Mouse (Mus musculus) retina, adult 2 months (tissue): Measurements from ENCODE around the gene Krtap3-3.
"Not testable (repeated sequence)": the region's sequence is repeated elsewhere in the genome, so short reads cannot be mapped to it uniquely, and the experiment has no call there.

Source experiments
- DNase-seq: peaks from one replicate; pipeline ENCODE4 v3.0.0-alpha.2; 2012; ENCODE audit warnings: low read depth, low spot score

Krtap3-3 gene

DNA sequence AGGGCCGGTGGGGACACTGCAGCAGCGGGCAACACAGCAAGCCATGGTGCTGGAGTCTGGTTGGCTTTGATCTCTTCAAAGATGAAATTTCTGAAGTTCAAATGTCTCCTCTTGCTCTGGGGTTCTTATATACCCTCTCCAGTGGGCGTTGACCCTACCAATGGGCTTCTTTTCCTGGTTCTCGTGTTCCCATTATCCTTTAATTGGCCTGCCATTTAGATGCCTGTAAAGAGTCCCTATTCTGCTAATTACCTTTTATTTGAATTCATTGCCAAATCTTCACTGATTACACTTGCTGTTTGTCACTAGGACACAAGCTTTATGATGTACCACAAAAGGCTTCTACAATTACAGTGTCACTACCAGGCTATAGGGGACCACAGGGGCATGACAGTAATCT, at the start of gene Krtap3-3:
Krtap3-3 (minus strand) TSS at position 101 of the 400 bp plus-strand sequence.
- no peak for DNase-seq

DNA sequence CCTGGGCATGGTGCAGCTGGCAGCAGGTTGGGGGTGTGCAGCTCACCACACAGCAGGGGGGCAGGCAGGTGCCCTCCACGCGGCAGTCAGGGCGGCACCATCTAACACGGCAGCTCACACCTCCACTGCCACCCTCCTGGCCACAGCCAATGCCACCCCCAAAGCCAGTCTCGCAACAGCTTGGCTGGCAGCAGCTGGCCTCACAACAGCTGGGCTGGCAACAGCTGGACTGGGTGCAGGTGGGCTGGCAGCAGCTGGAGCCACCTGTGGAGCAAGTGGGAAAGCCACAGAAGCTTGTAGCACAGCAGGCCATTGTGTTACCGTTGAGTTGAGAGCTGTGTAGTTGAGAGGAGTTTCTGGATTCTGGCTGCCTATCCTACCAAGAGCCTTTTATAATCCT, 47.1 kb upstream of the Krtap3-3 start, which contains the start of gene Krtap9-3:
Krtap9-3 (minus strand) TSS at position 364 of the 400 bp plus-strand sequence.
- not testable (repeated sequence) for DNase-seq

- no peak for DNase-seq
Measured at GRCm38 (mm10) chr11:99590981-99591380, 40.3 kb upstream of the Krtap3-3 start, which contains the start of gene Krtap1-3. Krtap1-3 (minus strand) TSS chr11:99591339.

GRCm38 (mm10) chr11:99585096-99585495, 34.4 kb upstream of the Krtap3-3 start:
- DNase-seq = no peak

DNA sequence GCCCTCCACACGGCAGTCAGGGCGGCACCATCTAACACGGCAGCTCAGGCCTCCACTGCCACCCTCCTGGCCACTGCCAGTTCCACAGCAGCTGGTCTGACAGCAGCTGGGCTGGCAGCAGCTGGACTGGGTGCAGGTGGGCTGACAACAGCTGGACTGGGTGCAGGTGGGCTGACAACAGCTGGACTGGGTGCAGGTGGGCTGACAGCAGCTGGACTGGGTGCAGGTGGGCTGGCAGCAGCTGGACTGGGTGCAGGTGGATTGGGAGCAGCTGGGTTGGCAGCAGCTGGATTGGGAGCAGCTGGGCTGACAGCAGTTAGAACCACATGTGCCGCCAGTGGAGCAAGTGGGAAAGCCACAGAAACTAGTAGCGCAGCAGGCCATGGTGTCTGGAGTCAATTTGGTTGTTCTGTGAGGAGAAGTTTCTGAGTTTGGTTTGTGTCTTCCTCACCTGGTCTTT, 32.6 kb upstream of the Krtap3-3 start, which contains the start of gene Krtap1-4:
Krtap1-4 (minus strand) TSS at position 410 of the 460 bp plus-strand sequence.
- no peak for DNase-seq

DNA sequence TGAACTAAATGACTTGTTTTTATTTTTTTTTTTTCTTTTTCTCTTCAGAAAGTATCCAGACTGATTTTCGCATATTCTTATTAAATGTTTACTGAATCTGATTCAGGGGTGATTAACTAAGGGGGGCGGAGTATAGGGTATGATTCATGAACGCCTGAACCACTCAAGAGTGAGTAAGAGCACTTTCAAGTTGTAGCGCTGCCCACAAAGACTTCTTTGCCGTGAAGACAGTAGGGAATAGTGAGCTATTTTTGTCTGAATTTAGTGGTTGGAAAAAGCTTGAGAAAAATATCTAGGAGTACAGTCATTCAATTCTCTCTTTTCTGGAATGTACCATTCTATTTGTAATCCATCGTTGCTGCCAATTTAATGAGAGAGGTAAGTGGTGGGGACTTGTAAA, 30.9 kb upstream of the Krtap3-3 start:
- DNase-seq = no peak

DNA sequence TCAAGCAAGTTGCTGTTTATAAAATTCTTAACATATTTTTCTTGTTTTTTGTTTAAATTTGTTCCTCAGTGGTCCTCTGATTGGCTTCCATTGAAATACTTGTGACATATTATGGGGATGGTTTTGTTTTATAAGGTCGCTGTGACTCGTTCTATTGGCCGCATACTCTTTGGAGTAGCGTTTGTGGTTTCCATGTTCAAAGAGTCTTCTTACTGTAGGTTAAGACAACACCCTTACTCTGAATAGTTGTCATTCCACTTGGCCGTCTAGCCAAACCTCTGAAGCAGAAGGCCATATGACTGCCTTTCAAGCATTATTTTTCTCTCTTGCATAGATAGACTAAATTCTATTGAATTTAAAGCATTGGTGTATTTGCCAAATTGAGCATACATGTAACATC, 30.4 kb upstream of the Krtap3-3 start:
- no peak for DNase-seq

DNA sequence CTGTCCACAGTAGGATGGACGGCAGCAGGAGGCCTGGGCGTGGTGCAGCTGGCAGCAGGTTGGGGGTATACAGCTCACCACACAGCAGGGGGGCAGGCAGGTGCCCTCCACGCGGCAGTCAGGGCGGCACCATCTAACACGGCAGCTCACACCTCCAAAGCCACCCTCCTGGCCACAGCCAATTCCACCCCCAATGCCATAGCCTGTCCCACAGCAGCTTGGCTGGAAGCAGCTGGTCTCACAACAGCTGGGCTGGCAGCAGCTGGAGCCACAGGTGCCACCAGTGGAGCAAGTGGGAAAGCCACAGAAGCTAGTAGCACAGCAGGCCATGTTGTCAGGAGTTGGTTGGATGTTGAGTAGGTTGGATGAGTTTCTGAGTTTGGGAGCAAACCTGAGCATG, 30.0 kb upstream of the Krtap3-3 start, which contains the start of gene Krtap1-5:
Krtap1-5 (minus strand) TSS at position 381 of the 400 bp plus-strand sequence.
- DNase-seq = no peak

DNA sequence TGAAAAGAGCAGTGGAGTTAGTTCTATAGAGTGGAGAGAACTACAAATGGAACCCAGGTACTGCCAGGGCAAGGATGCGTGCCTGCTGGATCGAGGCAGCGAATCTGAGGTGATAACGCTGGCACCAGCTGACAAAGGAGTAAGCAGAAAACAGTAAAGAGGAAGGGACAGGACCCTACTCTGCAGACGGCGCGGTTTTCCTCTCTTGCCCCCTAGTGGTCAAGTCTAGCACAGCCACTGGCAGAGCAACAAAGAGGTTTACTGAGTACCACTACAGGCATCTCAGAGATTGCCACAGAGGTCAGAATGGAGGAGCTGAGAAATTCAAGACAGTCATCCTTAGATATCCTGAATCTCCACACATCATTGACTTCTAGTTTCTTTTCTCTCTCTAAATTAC, 23.4 kb upstream of the Krtap3-3 start:
- DNase-seq = peak; percentile 20

DNA sequence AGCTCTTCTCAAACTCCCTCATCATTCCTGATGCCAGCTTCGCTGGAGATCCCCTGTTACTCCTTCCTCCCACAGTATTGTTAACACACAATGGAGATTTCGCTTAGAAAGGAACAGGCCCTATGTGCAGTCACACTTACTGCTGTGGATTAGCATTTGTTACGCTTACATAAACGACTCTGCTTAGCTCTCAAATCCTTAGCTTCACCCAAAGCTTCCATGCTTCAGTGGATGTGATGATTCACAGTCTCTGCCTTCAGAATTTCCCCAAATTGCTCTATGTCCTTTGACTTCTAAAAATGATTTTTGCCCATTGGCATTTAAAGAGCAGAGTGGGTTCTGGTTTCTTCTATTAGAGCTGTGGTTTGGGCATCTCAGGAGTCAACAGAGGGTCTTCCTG, 22.5 kb upstream of the Krtap3-3 start:
- DNase-seq = no peak

GRCm38 (mm10) chr11:99566530-99566929, 15.9 kb upstream of the Krtap3-3 start, which contains the start of gene Krtap3-1:
Krtap3-1 (minus strand) TSS chr11:99566630.
- no peak for DNase-seq

DNA sequence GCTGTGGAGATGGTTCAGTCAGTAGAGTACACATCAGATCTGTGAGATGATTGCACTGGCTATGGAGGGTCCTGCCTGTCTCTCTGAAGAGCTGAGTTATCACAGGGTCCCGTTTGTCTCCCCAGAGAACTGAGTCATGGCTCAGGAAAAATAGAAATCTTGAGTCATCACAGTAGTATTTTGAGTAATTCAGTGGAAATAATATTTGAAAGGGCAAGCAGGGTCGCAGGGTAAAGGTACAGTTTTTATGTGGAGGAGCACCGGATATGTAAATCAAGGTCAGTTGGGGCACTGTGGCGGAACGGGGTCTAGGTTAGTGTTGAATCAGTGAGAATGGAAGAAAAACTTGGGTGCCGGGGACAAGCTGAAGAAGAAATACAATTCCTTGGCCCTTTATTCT, 11.9 kb upstream of the Krtap3-3 start:
- DNase-seq = no peak

GRCm38 (mm10) chr11:99559366-99559765, 8.7 kb upstream of the Krtap3-3 start, which contains the start of gene Gm11939:
Gm11939 (minus strand) TSS chr11:99559466.
- no peak for DNase-seq

- DNase-seq = no peak
Measured at GRCm38 (mm10) chr11:99557976-99558745, 7.5 kb upstream of the Krtap3-3 start.

DNA sequence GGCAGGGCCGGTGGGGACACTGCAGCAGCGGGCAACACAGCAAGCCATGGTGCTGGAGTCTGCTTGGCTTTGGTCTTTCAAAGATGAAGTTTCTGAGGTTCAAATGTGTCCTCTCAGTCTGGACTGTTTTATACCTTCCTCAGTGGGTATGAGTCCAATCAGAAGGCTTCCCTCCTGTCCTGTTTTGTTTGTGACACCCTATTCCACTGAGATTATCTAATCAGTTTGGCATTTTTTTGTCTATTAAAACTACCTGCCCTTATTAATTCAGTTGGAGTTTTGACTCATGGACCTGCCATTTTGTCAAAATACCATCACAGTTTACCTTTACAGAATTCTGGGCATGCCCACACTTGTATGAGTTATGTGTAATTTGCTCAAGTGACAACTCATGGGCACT, 6.1 kb upstream of the Krtap3-3 start, which contains the start of gene Krtap3-2:
Krtap3-2 (minus strand) TSS at position 101 of the 400 bp plus-strand sequence.
- no peak for DNase-seq

GRCm38 (mm10) chr11:99556195-99556594, 5.5 kb upstream of the Krtap3-3 start:
- DNase-seq = no peak

GRCm38 (mm10) chr11:99547892-99548291, 2.8 kb downstream of the Krtap3-3 start:
- DNase-seq = no peak

- peak; percentile 13 for DNase-seq
Measured at GRCm38 (mm10) chr11:99539721-99540120, 10.9 kb downstream of the Krtap3-3 start.

DNA sequence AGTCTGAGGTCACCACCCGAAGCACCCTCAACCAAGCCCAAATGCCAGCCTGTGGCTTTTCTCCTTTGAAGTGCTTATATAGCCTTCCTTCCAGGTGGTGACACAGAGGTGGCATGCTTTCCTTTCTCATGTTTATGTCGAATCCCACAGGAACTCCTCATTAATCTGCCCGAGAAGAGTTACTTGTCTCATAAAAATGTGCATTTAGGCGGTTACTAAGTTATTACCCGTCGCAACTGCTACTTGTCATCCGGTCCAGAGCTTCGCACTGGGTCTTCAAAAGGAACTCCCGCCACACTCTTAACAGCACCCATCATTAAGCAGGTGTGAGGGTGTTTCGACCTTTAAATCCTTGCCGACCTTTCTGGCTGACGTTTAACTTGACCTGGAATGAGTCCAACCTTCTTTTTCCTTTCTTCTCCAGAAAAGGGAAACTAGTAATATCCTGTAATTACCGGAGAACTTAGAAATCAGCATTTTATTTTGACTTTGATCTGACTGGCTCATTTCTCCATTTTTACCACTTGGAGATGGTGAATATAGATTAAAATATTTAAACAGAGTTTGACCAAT, 29.3 kb downstream of the Krtap3-3 start, which contains the start of gene Krt39:
Krt39 (minus strand) TSS at position 51 of the 573 bp plus-strand sequence.
- DNase-seq = no peak

- DNase-seq = no peak
Measured at GRCm38 (mm10) chr11:99514098-99514497, 36.6 kb downstream of the Krtap3-3 start.
